Mouse (Mus musculus) CH12.LX (cell line): Measurements from ENCODE around the gene Gtdc1. TPM values are rescaled to one million over a fixed set of nuclear protein-coding genes. Genes with fewer than 3 reads are reported as not detected.

Source experiments
- DNase-seq: peaks from one replicate; pipeline ENCODE4 v3.0.0-alpha.2; 2013; ENCODE audit errors: extremely low read depth
- H3K27ac ChIP-seq: 2 replicates; pipeline ENCODE4 v1.5.1; 2012; ENCODE audit warnings: low read depth, mild to moderate bottlenecking, control low read depth, moderate library complexity; ENCODE audit not compliant: insufficient read depth
- H3K27me3 ChIP-seq: replicated peaks from 2 replicates; pipeline ENCODE3; 2012; ENCODE audit warnings: inconsistent platforms
- H3K36me3 ChIP-seq, 2 experiments: replicated peaks in 1 of 2; 2 replicates each; pipeline versions ENCODE3 to v1.6.1; 2012; ENCODE audit warnings: inconsistent platforms in 1 of 2, low read length in 1 of 2, mild to moderate bottlenecking in 1 of 2, mixed read lengths in 1 of 2, moderate library complexity in 1 of 2; ENCODE audit not compliant: control insufficient read depth in 1 of 2, insufficient read depth in 1 of 2
- H3K4me1 ChIP-seq, 2 experiments: 2 replicates each; pipeline ENCODE4 v1.6.1; 2012; ENCODE audit warnings: inconsistent platforms in 1 of 2, moderate library complexity in 1 of 2; ENCODE audit not compliant: insufficient read depth in 2 of 2, control insufficient read depth in 1 of 2
- H3K4me2 ChIP-seq: 2 replicates; pipeline ENCODE4 v1.6.1; 2012; ENCODE audit warnings: low read depth, mild to moderate bottlenecking, control low read depth; ENCODE audit not compliant: poor library complexity, insufficient read depth, severe bottlenecking
- H3K4me3 ChIP-seq, 3 experiments: fragments of 150-350 bp in 1 of 3; sonication (generic) in 1 of 3; replicated peaks in 1 of 3; 2 replicates each; pipeline versions ENCODE3 to v1.5.1; 2011 to 2012; ENCODE audit warnings: low read depth in 2 of 3, low read length in 2 of 3, mild to moderate bottlenecking in 2 of 3, moderate library complexity in 2 of 3, control low read depth in 1 of 3, improper control_type of control experiment in 1 of 3, inconsistent platforms in 1 of 3, mixed read lengths in 1 of 3; ENCODE audit not compliant: poor library complexity in 1 of 3
- H3K79me2 ChIP-seq: replicated peaks from 2 replicates; pipeline ENCODE4 v1.6.1; 2012; ENCODE audit warnings: mild to moderate bottlenecking, moderate library complexity; ENCODE audit not compliant: control insufficient read depth, poor library complexity, insufficient read depth, severe bottlenecking; ENCODE audit errors: extremely low read depth
- H3K9ac ChIP-seq: 2 replicates; pipeline ENCODE4 v1.6.1; 2012; ENCODE audit warnings: low read depth, mild to moderate bottlenecking, control low read depth, moderate library complexity; ENCODE audit not compliant: insufficient read depth
- H3K9me3 ChIP-seq: replicated peaks from 2 replicates; pipeline ENCODE3; 2012; ENCODE audit warnings: low read length, inconsistent platforms, mixed read lengths
- BHLHE40 ChIP-seq: IDR thresholded peaks from 2 replicates; pipeline ENCODE4 v1.6.1; 2011; ENCODE audit warnings: mild to moderate bottlenecking, low read depth, low read length, improper control_type of control experiment
- CHD1 ChIP-seq: IDR thresholded peaks from 2 replicates; pipeline ENCODE4 v1.6.1; 2012; ENCODE audit warnings: low read depth, low read length, improper control_type of control experiment, inconsistent platforms
- CHD2 ChIP-seq: IDR thresholded peaks from 2 replicates; pipeline ENCODE4 v1.6.1; 2011; ENCODE audit warnings: low read length, improper control_type of control experiment
- E2F4 ChIP-seq: IDR thresholded peaks from 2 replicates; pipeline ENCODE4 v1.6.1; 2011; ENCODE audit warnings: low read depth, low read length, improper control_type of control experiment; ENCODE audit not compliant: insufficient replicate concordance
- GABPA ChIP-seq: IDR thresholded peaks from 2 replicates; pipeline ENCODE4 v1.6.1; 2012; ENCODE audit warnings: low read depth, low read length, improper control_type of control experiment, inconsistent platforms; ENCODE audit not compliant: insufficient replicate concordance
- IRF4 ChIP-seq: IDR thresholded peaks from 2 replicates; pipeline ENCODE4 v1.6.1; 2014; ENCODE audit warnings: low read depth, mild to moderate bottlenecking, inconsistent platforms, low read length, improper control_type of control experiment
- JUN ChIP-seq: IDR thresholded peaks from 2 replicates; pipeline ENCODE4 v1.6.1; 2011; ENCODE audit warnings: low read depth, mild to moderate bottlenecking, low read length, improper control_type of control experiment, moderate library complexity; ENCODE audit not compliant: insufficient read depth
- JUND ChIP-seq: conservative IDR thresholded peaks from 2 replicates; pipeline ENCODE4 v1.6.1; 2011; ENCODE audit warnings: low read depth, low read length, improper control_type of control experiment
- KAT2A ChIP-seq: IDR thresholded peaks from 2 replicates; pipeline ENCODE4 v1.6.1; 2012; ENCODE audit warnings: low read length, improper control_type of control experiment, inconsistent platforms; ENCODE audit not compliant: insufficient replicate concordance
- MAFK ChIP-seq: IDR thresholded peaks from 2 replicates; pipeline ENCODE4 v1.6.1; 2011; ENCODE audit warnings: low read length, improper control_type of control experiment; ENCODE audit not compliant: insufficient replicate concordance
- MAX ChIP-seq: IDR thresholded peaks from 2 replicates; pipeline ENCODE4 v1.6.1; 2011; ENCODE audit warnings: low read length, improper control_type of control experiment
- MAZ ChIP-seq: IDR thresholded peaks from 2 replicates; pipeline ENCODE4 v1.6.1; 2012; ENCODE audit warnings: low read depth, mild to moderate bottlenecking, inconsistent platforms, low read length, improper control_type of control experiment, moderate library complexity
- MEF2A ChIP-seq: IDR thresholded peaks from 2 replicates; pipeline ENCODE4 v1.6.1; 2014; ENCODE audit warnings: low read depth, mild to moderate bottlenecking, inconsistent platforms, low read length, improper control_type of control experiment, borderline replicate concordance
- MXI1 ChIP-seq: IDR thresholded peaks from 2 replicates; pipeline ENCODE4 v1.6.1; 2011; ENCODE audit warnings: mild to moderate bottlenecking, low read depth, low read length, improper control_type of control experiment
- PAX5 ChIP-seq: IDR thresholded peaks from 2 replicates; pipeline ENCODE4 v1.6.1; 2012; ENCODE audit warnings: low read length, inconsistent platforms, mixed read lengths
- RAD21 ChIP-seq: IDR thresholded peaks from 2 replicates; pipeline ENCODE4 v1.6.1; 2011; ENCODE audit warnings: low read depth, mild to moderate bottlenecking, low read length, improper control_type of control experiment, moderate library complexity
- SIN3A ChIP-seq: IDR thresholded peaks from 2 replicates; pipeline ENCODE4 v1.6.1; 2012; ENCODE audit warnings: low read length, improper control_type of control experiment, inconsistent platforms
- TBP ChIP-seq: conservative IDR thresholded peaks from 2 replicates; pipeline ENCODE4 v1.6.1; 2011; ENCODE audit warnings: low read depth, low read length, improper control_type of control experiment
- UBTF ChIP-seq: IDR thresholded peaks from 2 replicates; pipeline ENCODE4 v1.6.1; 2012; ENCODE audit warnings: low read depth, mild to moderate bottlenecking, inconsistent platforms, low read length, improper control_type of control experiment, moderate library complexity
- USF2 ChIP-seq: conservative IDR thresholded peaks from 2 replicates; pipeline ENCODE4 v1.6.1; 2011; ENCODE audit warnings: low read depth, low read length, improper control_type of control experiment
- ZKSCAN1 ChIP-seq: IDR thresholded peaks from 2 replicates; pipeline ENCODE4 v1.6.1; 2012; ENCODE audit warnings: low read depth, inconsistent platforms, low read length, improper control_type of control experiment, borderline replicate concordance
- ZMIZ1 ChIP-seq: IDR thresholded peaks from 2 replicates; pipeline ENCODE4 v1.6.1; 2012; ENCODE audit warnings: low read depth, mild to moderate bottlenecking, inconsistent platforms, low read length, improper control_type of control experiment
- ZNF384 ChIP-seq: IDR thresholded peaks from 2 replicates; pipeline ENCODE4 v1.6.1; 2012; ENCODE audit warnings: low read depth, low read length, improper control_type of control experiment, inconsistent platforms
- dilution Hi-C: fragments of 300-500 bp; cut with MboI; formaldehyde crosslinking; loops from 2 replicates; pipeline ENCODE4 v1.14.3; 2020; ENCODE audit warnings: low sequenced_read_pairs; ENCODE audit not compliant: extremely low pct_unique_long_range_greater_than_20kb, extremely low pct_ligation_motif_present
- in situ Hi-C: fragments of 300-500 bp; cut with MboI; formaldehyde crosslinking; loops from 3 replicates; pipeline ENCODE4 v1.14.3; 2019; ENCODE audit warnings: low sequenced_read_pairs, low pct_ligation_motif_present, low pct_unique_long_range_greater_than_20kb, mixed read lengths
- polyA plus RNA-seq: library from polyadenylated mRNA; unstranded; fragments of >175 nt; gene quantifications from 2 replicates; pipeline ENCODE4 v1.2.1, GENCODE M21; 2012; ENCODE audit warnings: low read depth; ENCODE audit not compliant: insufficient read length
- total RNA-seq, 2 experiments: library from RNA; depleted of rRNA; stranded (reverse); fragments of 300-350 nt in 1 of 2; fragments of >200 nt in 1 of 2; gene quantifications; 2 replicates each; pipeline ENCODE4 v1.2.3; 2012 to 2014

The Gtdc1 gene
- total and polyA plus RNA-seq, 3 experiments, result 11.1 to 18.2 (median 15.8) TPM

DNA sequence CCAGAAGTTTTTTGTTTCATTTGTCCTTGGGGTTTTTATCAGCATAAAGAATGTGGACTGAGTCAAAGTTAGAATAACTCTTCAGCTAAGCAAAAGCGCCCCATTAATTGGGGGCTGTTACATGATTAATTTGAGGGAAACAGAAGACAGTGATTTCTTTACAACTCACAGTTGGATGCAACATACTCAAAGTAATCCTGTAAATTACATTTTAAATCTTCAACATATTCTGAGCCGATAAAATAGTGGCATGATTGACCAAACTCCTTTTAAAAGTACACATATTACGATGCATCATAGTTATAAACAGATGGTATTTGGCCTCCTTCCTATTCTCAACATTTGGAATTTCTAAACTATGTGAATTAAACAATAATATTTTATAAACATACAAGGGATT lies 372.7 kb downstream of the Gtdc1 start:
- Histone ChIP-seq H3K9ac (no peak overlapping the region), H3K4me2 (no peak overlapping the region), H3K4me1 (no peaks in the 10 kb centered on the region), H3K27me3 (no peaks in the 10 kb centered on the region), H3K36me3 (no peaks in the 10 kb centered on the region), H3K79me2 (no peaks in the 10 kb centered on the region), H3K27ac (no peak overlapping the region), H3K9me3 (no peaks in the 10 kb centered on the region), H3K4me3 (no peak overlapping the region)
- no peak for DNase-seq
- dilution Hi-C loops (no loop called here), in situ Hi-C loops (no loop called here)
- TF ChIP-seq CHD2, result no peak
- no peak for TF ChIP-seq UBTF
- TF ChIP-seq MXI1, result no peak
- TF ChIP-seq MEF2A, result no peak
- TF ChIP-seq ZMIZ1, result no peak
- no peak for TF ChIP-seq JUN
- no peak for TF ChIP-seq GABPA

DNA sequence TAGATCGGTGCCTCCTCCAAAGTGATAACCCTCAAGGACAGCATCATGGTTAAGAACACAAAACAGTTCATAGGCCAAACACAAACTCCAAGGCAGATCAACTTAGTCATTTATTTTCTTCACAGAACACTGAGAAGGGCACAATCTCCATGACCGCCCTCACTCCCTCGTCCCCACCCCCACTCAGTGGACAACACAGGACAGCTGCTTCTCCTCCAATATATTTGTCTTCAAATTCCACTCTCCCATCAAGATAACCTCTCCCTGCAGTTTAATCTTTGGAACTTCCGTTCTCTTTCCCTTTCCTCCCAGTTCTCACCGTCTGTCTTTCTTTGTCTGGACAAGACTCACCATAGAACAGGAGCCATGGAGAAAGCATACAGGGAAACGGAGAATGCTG lies 378.1 kb downstream of the Gtdc1 start:
- dilution Hi-C loops (no loop called here), in situ Hi-C loops (no loop called here)
- H3K4me3 ChIP-seq, result no peak overlapping the region
- no peaks in the 10 kb centered on the region for H3K27me3 ChIP-seq
- H3K27ac ChIP-seq, result no peak overlapping the region
- TF ChIP-seq JUND, result no peak
- no peak for TF ChIP-seq SIN3A
- TF ChIP-seq CHD2, result no peak
- no peak for TF ChIP-seq UBTF
- TF ChIP-seq MAZ, result no peak
- no peak for TF ChIP-seq ZMIZ1
- no peak for TF ChIP-seq USF2
- TF ChIP-seq MAFK, result no peak
- no peak for TF ChIP-seq IRF4
- TF ChIP-seq BHLHE40, result no peak
- TF ChIP-seq TBP, result no peak
- no peak for TF ChIP-seq MAX
- TF ChIP-seq RAD21, result no peak
- TF ChIP-seq E2F4, result no peak
- no peak for TF ChIP-seq ZKSCAN1
- no peak for TF ChIP-seq MXI1
- TF ChIP-seq CHD1, result no peak
- TF ChIP-seq ZNF384, result no peak
- TF ChIP-seq PAX5, result no peak
- no peak for TF ChIP-seq KAT2A
- H3K9me3 ChIP-seq, result no peaks in the 10 kb centered on the region
- no peak overlapping the region for H3K4me2 ChIP-seq
- peaks cover 3% of the 10 kb centered on the region in 2 experiments; a peak in 2 of 4 replicates for H3K4me1 ChIP-seq
- no peak for DNase-seq
- no peaks in the 10 kb centered on the region for H3K36me3 ChIP-seq
- no peaks in the 10 kb centered on the region for H3K79me2 ChIP-seq
- no peak overlapping the region for H3K9ac ChIP-seq
